Mouse (Mus musculus): ENCODE measurements around the gene Robo2. TPM values are rescaled to one million over a fixed set of nuclear protein-coding genes. Genes with fewer than 3 reads are reported as not detected.

Gene Robo2
- polyA plus RNA-seq, 1 experiment from 2014 or later = 68.5 TPM

- WGBS = 76% methylated on average over 6 of the region's 6 CpGs
- Histone ChIP-seq H3K36me3 (ENCODE audit: poor library complexity, severe bottlenecking) (no peaks in the 10 kb centered on the region), H3K9me3 (replicated peaks) (no peaks in the 10 kb centered on the region), H3K4me2 (no peak overlapping the region), H3K4me1 (0 out of 2 replicates have a peak, but pooled peaks cover 2% of the 10 kb centered on the region), H3K27ac (no peak overlapping the region), H3K9ac (no peak overlapping the region), H3K27me3 (no peaks in the 10 kb centered on the region), H3K4me3 (no peak overlapping the region)
- ATAC-seq = no peak
Measured at GRCm38 (mm10) chr16:73959479-73959970, 452.1 kb downstream of the Robo2 start.

- no peaks in the 10 kb centered on the region for H3K4me1 ChIP-seq
- no peaks in the 10 kb centered on the region for H3K27me3 ChIP-seq
- no peaks in the 10 kb centered on the region for H3K36me3 ChIP-seq (ENCODE audit: poor library complexity, severe bottlenecking)
- ATAC-seq = no peak
- 84% methylated on average over 1 of the region's 1 CpGs for WGBS
- H3K4me3 ChIP-seq = no peak overlapping the region
- no peak overlapping the region for H3K27ac ChIP-seq
- no peak overlapping the region for H3K4me2 ChIP-seq
- no peaks in the 10 kb centered on the region for H3K9me3 ChIP-seq (replicated peaks)
- H3K9ac ChIP-seq = no peak overlapping the region
Measured at GRCm38 (mm10) chr16:73958524-73958846, 453.1 kb downstream of the Robo2 start.

- H3K4me1 ChIP-seq = no peaks in the 10 kb centered on the region
- no peak overlapping the region for H3K4me3 ChIP-seq
- no peak overlapping the region for H3K4me2 ChIP-seq
- no peaks in the 10 kb centered on the region for H3K9me3 ChIP-seq (replicated peaks)
- H3K36me3 ChIP-seq (ENCODE audit: poor library complexity, severe bottlenecking) = no peaks in the 10 kb centered on the region
- WGBS = 42% methylated on average over 3 of the region's 3 CpGs
- no peak for ATAC-seq
- no peak overlapping the region for H3K9ac ChIP-seq
- no peak overlapping the region for H3K27ac ChIP-seq
- H3K27me3 ChIP-seq = no peaks in the 10 kb centered on the region
Measured at GRCm38 (mm10) chr16:73957675-73958523, 453.7 kb downstream of the Robo2 start.

GRCm38 (mm10) chr16:73946171-73946570 is 465.5 kb downstream of the Robo2 start:
- Histone ChIP-seq H3K27me3 (no peaks in the 10 kb centered on the region), H3K36me3 (ENCODE audit: poor library complexity, severe bottlenecking) (no peaks in the 10 kb centered on the region), H3K4me1 (peaks cover 10% of the 10 kb centered on the region; the same call in 1 of the 2 replicates), H3K4me3 (no peak overlapping the region), H3K9ac (no peak overlapping the region), H3K27ac (no peak overlapping the region), H3K9me3 (replicated peaks) (no peaks in the 10 kb centered on the region), H3K4me2 (no peak overlapping the region)
- 60% methylated on average over 6 of the region's 6 CpGs for WGBS
- no peak for ATAC-seq

GRCm38 (mm10) chr16:73940211-73940541 is 471.4 kb downstream of the Robo2 start:
- ATAC-seq = no peak
- Histone ChIP-seq H3K9ac (no peak overlapping the region), H3K4me2 (no peak overlapping the region), H3K27ac (no peak overlapping the region), H3K36me3 (ENCODE audit: poor library complexity, severe bottlenecking) (no peaks in the 10 kb centered on the region), H3K9me3 (replicated peaks) (no peaks in the 10 kb centered on the region), H3K27me3 (no peaks in the 10 kb centered on the region), H3K4me1 (no peaks in the 10 kb centered on the region), H3K4me3 (no peak overlapping the region)
- 65% methylated on average over 1 of the region's 1 CpGs for WGBS

GRCm38 (mm10) chr16:73939423-73940210 is 472.0 kb downstream of the Robo2 start:
- Histone ChIP-seq H3K4me1 (no peaks in the 10 kb centered on the region), H3K4me2 (no peak overlapping the region), H3K9ac (no peak overlapping the region), H3K27ac (no peak overlapping the region), H3K36me3 (ENCODE audit: poor library complexity, severe bottlenecking) (no peaks in the 10 kb centered on the region), H3K27me3 (no peaks in the 10 kb centered on the region), H3K4me3 (no peak overlapping the region), H3K9me3 (replicated peaks) (no peaks in the 10 kb centered on the region)
- no peak for ATAC-seq
- 68% methylated on average over 5 of the region's 5 CpGs for WGBS

GRCm38 (mm10) chr16:73930323-73930722 is 481.3 kb downstream of the Robo2 start:
- Histone ChIP-seq H3K27ac (no peak overlapping the region), H3K27me3 (no peaks in the 10 kb centered on the region), H3K4me3 (no peak overlapping the region), H3K4me1 (peaks cover 6% of the 10 kb centered on the region; the same call in 1 of the 2 replicates), H3K4me2 (no peak overlapping the region), H3K9ac (no peak overlapping the region), H3K9me3 (replicated peaks) (no peaks in the 10 kb centered on the region), H3K36me3 (ENCODE audit: poor library complexity, severe bottlenecking) (0 out of 2 replicates have a peak, but pooled peaks cover 5% of the 10 kb centered on the region)
- WGBS = 88% methylated on average over 4 of the region's 4 CpGs
- no peak for ATAC-seq

GRCm38 (mm10) chr16:73927481-73927880 is 484.1 kb downstream of the Robo2 start:
- ATAC-seq = peak; percentile 55; the same call in 1 of the 2 replicates
- H3K36me3 ChIP-seq (ENCODE audit: poor library complexity, severe bottlenecking) = no peaks in the 10 kb centered on the region
- H3K27ac ChIP-seq = no peak overlapping the region
- no peaks in the 10 kb centered on the region for H3K27me3 ChIP-seq
- no peaks in the 10 kb centered on the region for H3K9me3 ChIP-seq (replicated peaks)
- WGBS = 6% methylated on average over 3 of the region's 3 CpGs
- H3K4me3 ChIP-seq = no peak overlapping the region
- H3K4me2 ChIP-seq = no peak overlapping the region
- no peak overlapping the region for H3K9ac ChIP-seq
- peaks cover 6% of the 10 kb centered on the region; the same call in 1 of the 2 replicates for H3K4me1 ChIP-seq

GRCm38 (mm10) chr16:73915425-73915824 is 496.2 kb downstream of the Robo2 start:
- no peak overlapping the region for H3K4me2 ChIP-seq
- no peak overlapping the region for H3K4me3 ChIP-seq
- no peaks in the 10 kb centered on the region for H3K4me1 ChIP-seq
- no peak overlapping the region for H3K9ac ChIP-seq
- no peak for ATAC-seq
- no peaks in the 10 kb centered on the region for H3K27me3 ChIP-seq
- WGBS = 93% methylated on average over 4 of the region's 4 CpGs
- no peaks in the 10 kb centered on the region for H3K36me3 ChIP-seq (ENCODE audit: poor library complexity, severe bottlenecking)
- H3K9me3 ChIP-seq (replicated peaks) = no peaks in the 10 kb centered on the region
- H3K27ac ChIP-seq = no peak overlapping the region

GRCm38 (mm10) chr16:73914936-73915335 is 496.7 kb downstream of the Robo2 start:
- H3K4me2 ChIP-seq = no peak overlapping the region
- H3K27ac ChIP-seq = no peak overlapping the region
- no peaks in the 10 kb centered on the region for H3K36me3 ChIP-seq (ENCODE audit: poor library complexity, severe bottlenecking)
- no peak overlapping the region for H3K4me3 ChIP-seq
- no peak for ATAC-seq
- WGBS = 81% methylated on average over 4 of the region's 4 CpGs
- H3K4me1 ChIP-seq = no peaks in the 10 kb centered on the region
- no peak overlapping the region for H3K9ac ChIP-seq
- H3K9me3 ChIP-seq (replicated peaks) = no peaks in the 10 kb centered on the region
- H3K27me3 ChIP-seq = no peaks in the 10 kb centered on the region

- H3K4me3 ChIP-seq = no peak overlapping the region
- H3K9me3 ChIP-seq (replicated peaks) = no peaks in the 10 kb centered on the region
- 86% methylated on average over 11 of the region's 11 CpGs for WGBS
- H3K4me1 ChIP-seq = no peaks in the 10 kb centered on the region
- H3K27me3 ChIP-seq = no peaks in the 10 kb centered on the region
- ATAC-seq = no peak
- peaks cover 6% of the 10 kb centered on the region; the same call in 1 of the 2 replicates for H3K36me3 ChIP-seq (ENCODE audit: poor library complexity, severe bottlenecking)
- no peak overlapping the region for H3K27ac ChIP-seq
- no peak overlapping the region for H3K4me2 ChIP-seq
- no peak overlapping the region for H3K9ac ChIP-seq
Measured at GRCm38 (mm10) chr16:73908504-73908903, 503.1 kb downstream of the Robo2 start.

GRCm38 (mm10) chr16:73896856-73897255 is 514.8 kb downstream of the Robo2 start:
- Histone ChIP-seq H3K4me3 (no peak overlapping the region), H3K4me1 (no peaks in the 10 kb centered on the region), H3K9me3 (replicated peaks) (no peaks in the 10 kb centered on the region), H3K27me3 (no peaks in the 10 kb centered on the region), H3K27ac (no peak overlapping the region), H3K36me3 (ENCODE audit: poor library complexity, severe bottlenecking) (no peaks in the 10 kb centered on the region), H3K9ac (no peak overlapping the region), H3K4me2 (no peak overlapping the region)
- 90% methylated on average over 11 of the region's 11 CpGs for WGBS
- ATAC-seq = no peak
